Mouse (Mus musculus) limb, embryonic 12.5 days (tissue): Measurements from ENCODE around the gene Gsdma. TPM values are rescaled to one million over a fixed set of nuclear protein-coding genes. Genes with fewer than 3 reads are reported as not detected.

Experiments
- ATAC-seq: fragments of 200-750 bp; cut with Nextera tagmentation; 2 replicates; pipeline ENCODE4 v1.8.0; 2017; ENCODE audit warnings: low read depth, moderate TSS enrichment; ENCODE audit not compliant: insufficient number of reproducible peaks, insufficient read depth, low FRiP score, low TSS enrichment
- H3K27ac ChIP-seq: fragments of 300-500 bp; sonication (generic); 2 replicates; pipeline ENCODE4 v1.5.1; 2016; ENCODE audit warnings: mild to moderate bottlenecking, moderate library complexity
- H3K27me3 ChIP-seq: fragments of 300-500 bp; sonication (generic); 2 replicates; pipeline ENCODE4 v1.6.1; 2016; ENCODE audit warnings: mild to moderate bottlenecking, moderate library complexity
- H3K36me3 ChIP-seq: fragments of 300-500 bp; sonication (generic); 2 replicates; pipeline ENCODE4 v1.6.1; 2016; ENCODE audit warnings: mild to moderate bottlenecking, moderate library complexity
- H3K4me1 ChIP-seq: fragments of 300-500 bp; sonication (generic); replicated peaks from 2 replicates; pipeline ENCODE4 v1.6.1; 2016
- H3K4me2 ChIP-seq: fragments of 300-500 bp; sonication (generic); 2 replicates; pipeline ENCODE4 v1.6.1; 2016; ENCODE audit warnings: mild to moderate bottlenecking, moderate library complexity
- H3K4me3 ChIP-seq: fragments of 300-500 bp; sonication (generic); replicated peaks from 2 replicates; pipeline ENCODE4 v1.5.1; 2016; ENCODE audit warnings: mild to moderate bottlenecking
- H3K9ac ChIP-seq: fragments of 300-500 bp; sonication (generic); replicated peaks from 2 replicates; pipeline ENCODE4 v1.6.1; 2016; ENCODE audit warnings: mild to moderate bottlenecking, moderate library complexity
- H3K9me3 ChIP-seq: fragments of 300-500 bp; sonication (generic); 2 replicates; pipeline ENCODE4 v1.6.1; 2016; ENCODE audit warnings: mild to moderate bottlenecking, moderate library complexity
- WGBS: fragments of 180-500 bp; shearing (Covaris S2); methylation state at CpG from one replicate; pipeline ENCODE4 v1.1.7; 2016; 5-methylcytosine and 5-hydroxymethylcytosine counted together
- polyA plus RNA-seq: library from polyadenylated mRNA; unstranded; fragments of >200 nt; fragmentation: Nextera tagmentation; extraction: Ambion mirVana; gene quantifications from 2 replicates; pipeline ENCODE4 v1.2.1, GENCODE M21; 2016

The Gsdma gene
- polyA plus RNA-seq, 1 experiment from 2014 or later: not detected

GRCm38 (mm10) chr11:98681186-98681585, 17.0 kb downstream of the Gsdma start:
- Histone ChIP-seq H3K4me3 (no peak overlapping the region), H3K4me1 (peaks cover 7% of the 10 kb centered on the region), H3K36me3 (peaks cover 14% of the 10 kb centered on the region), H3K9me3 (no peaks in the 10 kb centered on the region), H3K27ac (no peak overlapping the region), H3K27me3 (no peaks in the 10 kb centered on the region), H3K9ac (no peak overlapping the region), H3K4me2 (no peak overlapping the region)
- WGBS: 84% methylated on average over 4 of the region's 4 CpGs
- no peak for ATAC-seq

- peak; percentile 94 for ATAC-seq
- Histone ChIP-seq H3K4me1 (peaks cover 7% of the 10 kb centered on the region), H3K4me2 (peak within 1 kb of the TSS; percentile 91), H3K4me3 (peak within 1 kb of the TSS; percentile 99), H3K9me3 (no peaks in the 10 kb centered on the region), H3K9ac (peak within 1 kb of the TSS; percentile 97), H3K27me3 (no peaks in the 10 kb centered on the region), H3K36me3 (peaks cover 23% of the 10 kb centered on the region), H3K27ac (peak within 1 kb of the TSS; percentile 59)
- WGBS: 5% methylated on average over 45 of the region's 45 CpGs
These were observed 17.9 kb downstream of the Gsdma start, which contains the start of gene Psmd3 for GRCm38 (mm10) chr11:98681786-98682745. TSS of gene Psmd3 (plus strand) at chr11:98682554.

GRCm38 (mm10) chr11:98682811-98683210, 18.7 kb downstream of the Gsdma start:
- Histone ChIP-seq H3K4me1 (peaks cover 7% of the 10 kb centered on the region), H3K4me3 (peak overlapping the region; percentile 99), H3K27me3 (no peaks in the 10 kb centered on the region), H3K27ac (peak overlapping the region; percentile 59), H3K36me3 (peaks cover 30% of the 10 kb centered on the region), H3K4me2 (peak overlapping the region; percentile 91), H3K9ac (peak overlapping the region; percentile 97), H3K9me3 (no peaks in the 10 kb centered on the region)
- WGBS: under 1% methylated on average over 20 of the region's 23 CpGs
- peak; percentile 40; the same call in 1 of the 2 replicates for ATAC-seq

- H3K9me3 ChIP-seq: no peaks in the 10 kb centered on the region
- H3K4me1 ChIP-seq: peaks cover 7% of the 10 kb centered on the region
- H3K27ac ChIP-seq: no peak overlapping the region
- no peak overlapping the region for H3K4me2 ChIP-seq
- no peaks in the 10 kb centered on the region for H3K27me3 ChIP-seq
- WGBS: 92% methylated on average over 9 of the region's 9 CpGs
- peaks cover 54% of the 10 kb centered on the region for H3K36me3 ChIP-seq
- H3K4me3 ChIP-seq: no peak overlapping the region
- H3K9ac ChIP-seq: no peak overlapping the region
- no peak for ATAC-seq
These were observed 21.5 kb downstream of the Gsdma start for GRCm38 (mm10) chr11:98685642-98686041.

GRCm38 (mm10) chr11:98686976-98687375, 22.8 kb downstream of the Gsdma start:
- H3K27ac ChIP-seq: no peak overlapping the region
- no peaks in the 10 kb centered on the region for H3K27me3 ChIP-seq
- no peak overlapping the region for H3K4me2 ChIP-seq
- H3K9ac ChIP-seq: no peak overlapping the region
- H3K4me3 ChIP-seq: no peak overlapping the region
- peaks cover 68% of the 10 kb centered on the region for H3K36me3 ChIP-seq
- no peaks in the 10 kb centered on the region for H3K9me3 ChIP-seq
- 93% methylated on average over 4 of the region's 4 CpGs for WGBS
- ATAC-seq: no peak
- peaks cover 7% of the 10 kb centered on the region for H3K4me1 ChIP-seq

- no peak for ATAC-seq
- H3K9me3 ChIP-seq: no peaks in the 10 kb centered on the region
- peaks cover 7% of the 10 kb centered on the region for H3K4me1 ChIP-seq
- no peak overlapping the region for H3K27ac ChIP-seq
- H3K27me3 ChIP-seq: no peaks in the 10 kb centered on the region
- no peak overlapping the region for H3K4me2 ChIP-seq
- 94% methylated on average over 8 of the region's 8 CpGs for WGBS
- peaks cover 78% of the 10 kb centered on the region for H3K36me3 ChIP-seq
- H3K9ac ChIP-seq: no peak overlapping the region
- no peak overlapping the region for H3K4me3 ChIP-seq
These were observed 23.9 kb downstream of the Gsdma start for GRCm38 (mm10) chr11:98688009-98688408.

GRCm38 (mm10) chr11:98693201-98693600, 29.1 kb downstream of the Gsdma start:
- Histone ChIP-seq H3K4me1 (no peaks in the 10 kb centered on the region), H3K27me3 (no peaks in the 10 kb centered on the region), H3K27ac (no peak overlapping the region), H3K4me3 (no peak overlapping the region), H3K9ac (no peak overlapping the region), H3K36me3 (peaks cover 83% of the 10 kb centered on the region), H3K9me3 (no peaks in the 10 kb centered on the region), H3K4me2 (no peak overlapping the region)
- ATAC-seq: no peak
- 79% methylated on average over 13 of the region's 13 CpGs for WGBS

- Histone ChIP-seq H3K27me3 (no peaks in the 10 kb centered on the region), H3K4me1 (no peaks in the 10 kb centered on the region), H3K27ac (no peak overlapping the region), H3K36me3 (peaks cover 80% of the 10 kb centered on the region), H3K9ac (no peak overlapping the region), H3K9me3 (no peaks in the 10 kb centered on the region), H3K4me2 (no peak overlapping the region), H3K4me3 (no peak overlapping the region)
- WGBS: 93% methylated on average over 9 of the region's 9 CpGs
- ATAC-seq: no peak
These were observed 29.6 kb downstream of the Gsdma start for GRCm38 (mm10) chr11:98693746-98694145.

- ATAC-seq: no peak
- Histone ChIP-seq H3K27ac (no peak overlapping the region), H3K4me3 (no peak overlapping the region), H3K4me2 (no peak overlapping the region), H3K27me3 (no peaks in the 10 kb centered on the region), H3K9ac (no peak overlapping the region), H3K4me1 (no peaks in the 10 kb centered on the region), H3K36me3 (peaks cover 77% of the 10 kb centered on the region), H3K9me3 (no peaks in the 10 kb centered on the region)
- 89% methylated on average over 9 of the region's 9 CpGs for WGBS
These were observed 30.1 kb downstream of the Gsdma start for GRCm38 (mm10) chr11:98694301-98694700.

- Histone ChIP-seq H3K27ac (no peak overlapping the region), H3K9ac (no peak overlapping the region), H3K36me3 (peaks cover 66% of the 10 kb centered on the region), H3K4me2 (no peak overlapping the region), H3K4me1 (peaks cover 4% of the 10 kb centered on the region; the same call in 1 of the 2 replicates), H3K4me3 (no peak overlapping the region), H3K9me3 (no peaks in the 10 kb centered on the region), H3K27me3 (no peaks in the 10 kb centered on the region)
- WGBS: 75% methylated on average over 14 of the region's 14 CpGs
- no peak for ATAC-seq
These were observed 31.3 kb downstream of the Gsdma start for GRCm38 (mm10) chr11:98695408-98695807.

- H3K4me3 ChIP-seq: no peak overlapping the region
- H3K9ac ChIP-seq: no peak overlapping the region
- H3K9me3 ChIP-seq: no peaks in the 10 kb centered on the region
- peaks cover 10% of the 10 kb centered on the region; the same call in 1 of the 2 replicates for H3K4me1 ChIP-seq
- H3K36me3 ChIP-seq: peaks cover 53% of the 10 kb centered on the region
- WGBS: 90% methylated on average over 14 of the region's 14 CpGs
- ATAC-seq: no peak
- H3K27me3 ChIP-seq: peaks cover 8% of the 10 kb centered on the region
- H3K4me2 ChIP-seq: no peak overlapping the region
- no peak overlapping the region for H3K27ac ChIP-seq
These were observed 32.5 kb downstream of the Gsdma start for GRCm38 (mm10) chr11:98696454-98697216.
